Mouse (Mus musculus): Measurements from ENCODE around the gene Dnaic2.

Gene Dnaic2

DNA sequence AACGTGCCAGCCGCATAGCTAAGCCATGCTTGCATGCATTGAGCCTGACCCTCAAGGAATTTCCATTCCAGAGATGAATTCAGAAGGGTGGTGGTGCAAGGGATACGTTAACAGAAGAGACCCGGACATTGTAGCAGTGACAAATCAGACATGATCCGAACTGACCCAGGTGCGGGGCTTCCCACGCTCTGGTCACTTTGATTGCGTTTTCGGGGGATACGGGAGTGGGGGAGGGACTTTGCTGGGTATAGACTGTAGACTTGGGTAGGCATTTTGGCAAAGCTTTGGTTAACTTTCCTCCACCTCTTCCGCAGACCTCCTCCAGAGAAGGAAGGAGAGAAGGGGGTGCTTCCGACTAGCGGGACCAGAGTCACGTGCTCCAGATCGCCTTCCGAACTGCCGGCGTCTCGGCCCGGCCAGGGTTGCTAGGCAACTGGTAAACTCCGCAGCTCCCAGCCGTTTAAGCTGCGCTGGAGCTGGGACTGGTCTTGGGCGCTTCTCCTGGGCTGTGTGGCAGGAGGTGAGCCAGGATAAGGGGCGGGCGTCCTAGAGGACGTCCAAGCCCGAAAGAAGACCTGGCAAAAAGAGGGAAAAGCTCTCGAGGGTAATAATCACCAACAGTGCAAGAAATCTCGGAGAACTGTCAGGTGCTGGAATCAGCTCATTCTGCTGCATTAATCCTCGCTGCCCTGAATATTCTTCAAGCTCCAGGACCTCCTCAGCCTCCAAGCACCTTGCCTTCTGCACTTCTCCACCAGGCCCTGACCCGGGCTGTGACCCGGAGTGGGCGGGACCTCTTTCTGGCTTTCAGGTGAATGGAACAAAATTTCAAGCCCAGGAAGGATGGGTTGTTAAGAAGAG is at the start of gene Dnaic2:
Dnaic2 (plus strand) TSS at position 444 of the 861 bp plus-strand sequence.
- DNase-seq (ENCODE audit: low spot score): no peak

- DNase-seq (ENCODE audit: low spot score): no peak
Observed at GRCm38 (mm10) chr11:114679582-114679981, 47.6 kb upstream of the Dnaic2 start.

DNA sequence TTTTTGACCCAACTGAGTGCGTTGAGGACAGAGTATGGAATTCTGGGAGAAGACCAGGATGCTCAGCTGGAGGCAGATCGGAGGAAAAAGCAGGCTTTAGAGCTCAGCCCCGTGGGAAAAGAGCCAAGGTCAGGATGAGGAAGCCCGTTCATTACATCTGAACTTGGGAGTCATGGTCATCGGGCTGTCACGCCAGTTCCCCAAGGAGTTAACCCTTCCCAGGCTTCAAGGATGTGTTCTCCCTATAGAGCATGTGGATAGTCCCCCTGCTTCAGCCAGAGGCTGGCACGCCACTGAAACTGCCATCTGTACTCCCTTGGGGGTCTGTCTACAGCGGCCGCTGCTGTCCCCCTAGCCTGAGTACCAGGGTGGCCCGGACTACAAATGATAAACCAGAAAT is 46.9 kb upstream of the Dnaic2 start:
- no peak for DNase-seq (ENCODE audit: low spot score)

DNA sequence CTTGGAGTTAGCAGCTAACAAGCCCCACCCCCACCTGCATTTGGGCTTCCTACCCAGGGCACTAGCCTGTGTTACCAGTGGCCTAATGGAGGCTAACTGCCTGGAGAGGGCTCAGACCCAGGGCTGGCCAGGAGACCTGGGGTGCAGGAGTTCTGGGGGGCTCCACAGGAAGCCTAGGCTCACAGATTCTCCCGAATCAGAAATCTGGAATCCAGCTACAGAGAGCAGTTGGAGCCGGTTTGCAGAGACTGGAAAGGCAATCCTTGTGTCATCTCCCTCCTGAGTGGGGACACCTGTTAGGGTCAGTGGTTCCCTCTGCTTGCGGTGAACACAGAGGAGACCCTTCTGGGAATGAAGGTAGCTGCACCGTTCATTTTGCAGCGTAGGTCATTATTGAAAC is 46.2 kb upstream of the Dnaic2 start:
- no peak for DNase-seq (ENCODE audit: low spot score)

DNA sequence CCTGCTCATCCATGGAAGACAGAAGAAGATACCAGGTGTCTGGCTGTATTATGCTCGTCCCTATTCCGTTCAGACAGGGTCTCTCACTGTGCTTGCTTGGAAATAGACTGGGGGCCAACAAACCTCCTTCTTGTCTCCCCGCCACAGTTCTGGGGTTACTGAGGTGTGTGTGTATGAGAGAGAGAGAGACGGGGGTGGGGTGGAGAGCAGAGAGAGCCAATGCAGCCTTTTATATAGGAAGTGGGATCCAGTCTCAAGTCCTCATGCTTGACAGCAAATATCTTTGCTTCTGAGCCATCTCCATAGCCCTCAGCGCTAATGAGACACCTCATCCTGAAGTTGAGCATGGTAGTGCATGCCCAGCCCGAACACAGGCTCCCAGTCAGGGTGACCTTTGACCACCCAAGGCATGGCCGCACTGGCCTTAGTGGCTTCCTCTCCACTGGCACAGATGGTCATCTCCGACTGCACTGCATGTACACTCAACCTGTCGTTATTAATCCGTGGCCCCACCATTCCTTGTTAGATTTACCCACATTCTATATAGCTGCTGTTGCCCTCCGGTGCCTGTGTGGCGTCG is 44.8 kb upstream of the Dnaic2 start:
- no peak for DNase-seq (ENCODE audit: low spot score)

- DNase-seq (ENCODE audit: low spot score): no peak
Observed at GRCm38 (mm10) chr11:114683029-114683721, 44.0 kb upstream of the Dnaic2 start.

GRCm38 (mm10) chr11:114683722-114684621 is 43.2 kb upstream of the Dnaic2 start:
- DNase-seq (ENCODE audit: low spot score): no peak

DNA sequence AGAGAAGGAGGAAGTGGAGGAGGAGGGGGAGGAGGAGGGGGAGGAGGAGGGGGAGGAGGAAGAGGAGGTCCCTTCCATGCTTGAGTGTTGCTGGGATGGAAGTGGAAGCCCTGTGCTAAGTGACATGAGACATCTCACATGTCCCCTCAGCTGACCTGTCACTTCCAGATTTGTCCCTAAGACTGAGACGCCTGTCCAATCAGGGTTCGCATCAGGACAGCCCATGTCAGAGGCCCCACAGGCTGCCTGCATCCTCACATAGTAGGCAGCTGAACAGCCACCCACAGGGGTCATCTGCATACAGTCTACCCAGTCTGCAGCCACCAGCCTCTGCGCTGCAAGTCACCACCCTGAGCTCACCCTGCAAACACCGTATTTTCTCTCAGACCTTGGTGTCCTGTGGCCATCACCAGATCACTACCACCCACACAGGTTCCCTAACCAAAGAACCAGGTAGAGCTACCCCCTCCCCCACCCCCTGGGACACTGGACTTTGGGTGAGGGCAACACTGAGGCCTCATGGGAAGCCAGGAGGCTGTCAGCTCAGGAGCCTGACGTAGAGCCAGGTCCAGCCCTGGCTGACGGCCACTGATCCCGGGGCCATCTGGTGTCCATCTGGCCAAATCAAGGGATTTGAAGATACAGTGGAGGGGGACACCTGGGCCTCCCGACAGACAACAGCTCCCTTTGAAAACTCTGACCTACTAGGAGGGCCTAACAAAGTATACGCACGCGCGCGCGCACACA is 42.4 kb upstream of the Dnaic2 start:
- DNase-seq (ENCODE audit: low spot score): no peak

DNA sequence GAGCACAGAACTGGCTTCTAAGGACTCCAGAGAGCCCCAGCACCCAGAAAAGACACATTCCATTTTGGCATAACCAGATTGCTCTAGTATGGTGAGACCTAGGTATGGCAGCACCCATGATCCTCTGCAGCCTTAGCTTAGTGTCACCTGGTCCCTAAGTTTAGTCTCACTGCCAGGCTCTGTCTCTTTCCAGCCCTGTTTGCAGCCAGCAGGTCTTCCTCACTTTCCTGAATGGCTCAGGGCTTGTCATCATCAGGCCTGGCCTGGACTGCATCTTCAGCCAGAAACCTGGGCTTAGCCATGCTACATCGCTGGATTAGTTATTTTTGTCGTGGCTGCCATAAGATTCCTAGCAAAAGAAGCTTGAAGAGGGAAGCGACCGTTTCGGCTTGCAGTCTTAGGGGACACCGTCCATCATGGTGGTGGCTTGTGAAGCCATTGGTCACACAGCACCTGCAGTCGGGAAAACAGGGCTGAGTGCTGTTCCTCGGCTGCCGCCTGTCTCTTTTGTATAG is 41.6 kb upstream of the Dnaic2 start:
- no peak for DNase-seq (ENCODE audit: low spot score)

DNA sequence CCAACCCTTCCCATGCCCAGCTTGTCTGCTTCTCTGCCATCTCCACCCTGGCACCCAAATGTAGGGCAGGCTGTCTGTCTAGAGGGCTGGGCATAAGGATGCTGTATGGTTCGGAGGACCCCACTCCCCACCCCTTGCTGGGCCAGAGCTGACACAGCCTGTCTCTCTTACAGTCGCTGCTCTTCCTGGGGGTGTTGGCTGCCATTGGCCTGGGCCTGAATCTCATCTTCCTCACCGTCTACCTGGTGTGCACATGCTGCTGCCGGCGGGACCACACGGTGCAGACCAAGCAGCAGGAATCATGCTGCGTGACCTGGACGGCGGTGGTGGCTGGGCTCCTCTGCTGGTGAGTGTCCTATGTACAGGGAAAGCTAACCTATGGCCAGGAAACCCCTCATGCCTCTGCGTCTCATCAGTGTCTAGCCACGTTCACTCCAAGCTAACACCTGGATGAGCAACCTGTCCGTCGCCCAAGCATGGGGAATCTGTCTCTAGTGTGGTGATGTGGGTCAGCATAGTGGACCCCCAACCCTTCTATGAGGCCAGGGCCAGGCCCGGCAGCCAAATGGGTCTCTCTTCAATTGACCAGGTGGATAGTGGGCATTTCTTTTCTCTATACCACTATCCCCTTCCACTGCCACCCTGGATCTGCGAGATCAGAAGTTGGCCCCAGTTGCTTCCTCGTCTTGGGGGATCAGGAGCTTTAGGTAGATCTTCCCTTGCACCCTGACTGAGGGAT is 40.8 kb upstream of the Dnaic2 start:
- DNase-seq (ENCODE audit: low spot score): no peak

- no peak for DNase-seq (ENCODE audit: low spot score)
Observed at GRCm38 (mm10) chr11:114687574-114688188, 39.5 kb upstream of the Dnaic2 start.

DNA sequence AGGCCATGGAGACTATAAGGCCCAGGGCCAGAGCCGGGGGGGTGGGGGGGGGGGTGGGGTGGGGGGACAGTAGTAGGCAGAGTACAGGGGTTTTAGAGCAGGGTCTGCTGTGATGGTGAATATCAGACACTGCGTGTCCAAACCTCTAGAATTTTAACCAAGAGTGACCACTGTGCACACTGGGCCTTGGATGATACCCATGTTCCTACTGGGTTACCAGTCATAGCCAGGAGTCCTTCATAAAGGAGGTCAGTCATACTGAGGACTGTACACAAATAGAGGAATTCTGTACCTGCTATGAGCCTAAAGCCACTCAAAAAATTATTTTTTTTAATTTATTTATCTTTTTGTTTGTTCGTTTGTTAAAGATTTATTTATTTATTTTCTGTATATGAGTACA is 38.5 kb upstream of the Dnaic2 start:
- DNase-seq (ENCODE audit: low spot score): no peak

DNA sequence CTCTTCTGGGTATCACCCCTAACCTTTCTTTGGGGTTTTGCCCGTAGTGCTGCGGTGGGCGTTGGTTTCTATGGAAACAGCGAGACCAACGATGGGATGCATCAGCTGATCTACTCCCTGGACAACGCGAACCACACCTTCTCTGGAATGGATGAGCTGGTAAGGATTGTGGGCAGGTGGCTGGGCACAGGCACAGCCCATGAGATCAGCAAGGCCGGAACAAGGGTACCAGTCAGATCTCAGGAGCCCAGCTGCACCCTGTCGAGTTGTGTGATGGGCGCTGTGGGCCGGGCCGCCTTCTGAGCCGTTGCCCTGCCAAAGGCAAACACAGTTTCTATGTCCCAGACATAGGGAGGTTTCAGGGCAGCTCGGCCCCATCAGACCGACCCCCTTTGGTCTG is 37.0 kb upstream of the Dnaic2 start:
- no peak for DNase-seq (ENCODE audit: low spot score)

DNA sequence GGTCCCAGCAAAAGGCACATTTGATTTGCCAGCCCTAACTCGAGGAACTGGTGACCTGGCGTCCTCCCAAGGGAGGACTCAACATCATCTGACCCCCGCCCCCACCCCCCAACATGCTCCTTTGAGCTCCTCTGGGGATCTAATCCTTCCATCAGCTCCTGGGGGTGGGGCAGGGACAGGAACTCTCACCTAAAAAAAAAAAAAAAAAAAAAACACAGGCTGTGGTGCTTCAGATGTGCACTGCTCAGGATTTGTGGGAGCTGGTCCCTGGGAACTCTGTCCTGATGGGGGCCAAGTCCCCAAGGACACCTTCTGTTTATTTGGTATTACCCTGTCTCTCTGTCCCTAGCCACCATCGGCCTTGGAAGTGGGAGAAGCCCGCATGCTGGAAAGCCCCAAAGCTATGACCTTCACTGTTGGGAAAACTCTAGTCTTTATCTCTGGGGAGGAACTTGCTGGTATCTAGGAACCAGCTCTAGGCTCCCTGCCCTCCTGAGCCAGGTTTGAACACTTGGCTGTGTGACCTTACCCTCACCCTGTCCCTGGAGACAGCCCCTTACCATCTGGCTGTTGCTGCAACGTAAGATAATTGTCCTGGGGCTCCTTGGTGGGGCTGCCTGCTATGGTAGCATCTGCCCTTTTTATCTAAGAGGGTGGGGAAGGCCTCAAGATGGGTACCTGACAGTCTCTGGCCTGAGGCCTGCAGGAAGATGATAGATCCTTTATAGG is 35.6 kb upstream of the Dnaic2 start:
- no peak for DNase-seq (ENCODE audit: low spot score)

GRCm38 (mm10) chr11:114692601-114693000 is 34.6 kb upstream of the Dnaic2 start:
- DNase-seq (ENCODE audit: low spot score): no peak

DNA sequence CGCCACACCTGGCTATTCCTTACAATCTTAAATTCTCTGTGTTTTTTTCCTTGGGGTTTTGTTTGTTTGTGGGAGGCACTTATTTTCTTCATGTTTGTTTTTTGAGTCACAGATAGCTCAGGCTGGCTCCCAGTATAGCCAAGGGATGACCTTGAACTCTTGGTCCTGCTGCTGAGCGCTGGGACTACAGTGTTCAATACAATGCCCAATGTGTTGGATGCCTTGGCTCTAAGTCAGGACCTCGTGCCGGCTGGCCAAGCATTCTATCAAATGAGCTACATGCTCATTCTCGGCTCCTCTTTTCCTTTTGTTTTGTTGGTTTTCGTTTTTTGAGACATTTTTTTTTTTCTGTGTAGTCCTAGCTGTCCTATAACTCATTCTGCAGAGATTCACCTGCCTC is 33.8 kb upstream of the Dnaic2 start:
- no peak for DNase-seq (ENCODE audit: low spot score)

DNA sequence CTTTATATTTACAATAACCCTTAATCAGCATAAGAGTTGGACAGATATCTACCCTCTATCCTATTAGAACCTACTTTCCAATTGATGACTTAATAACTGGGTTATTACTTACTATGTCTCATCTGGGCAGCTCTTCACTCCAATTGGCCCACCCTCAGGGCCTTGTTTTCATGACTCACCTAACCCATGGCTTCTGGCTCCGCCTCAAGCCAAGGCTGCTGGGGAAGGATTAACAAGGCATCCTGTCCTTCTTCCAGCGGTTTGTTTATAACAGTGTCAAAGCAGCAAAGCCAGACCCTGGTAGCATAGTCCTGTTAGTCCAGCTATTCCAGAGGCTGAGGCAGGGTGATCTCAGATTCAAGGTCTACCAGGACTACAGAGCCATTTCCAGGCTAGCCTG is 32.8 kb upstream of the Dnaic2 start:
- no peak for DNase-seq (ENCODE audit: low spot score)

GRCm38 (mm10) chr11:114698496-114698895 is 28.7 kb upstream of the Dnaic2 start:
- DNase-seq (ENCODE audit: low spot score): no peak

DNA sequence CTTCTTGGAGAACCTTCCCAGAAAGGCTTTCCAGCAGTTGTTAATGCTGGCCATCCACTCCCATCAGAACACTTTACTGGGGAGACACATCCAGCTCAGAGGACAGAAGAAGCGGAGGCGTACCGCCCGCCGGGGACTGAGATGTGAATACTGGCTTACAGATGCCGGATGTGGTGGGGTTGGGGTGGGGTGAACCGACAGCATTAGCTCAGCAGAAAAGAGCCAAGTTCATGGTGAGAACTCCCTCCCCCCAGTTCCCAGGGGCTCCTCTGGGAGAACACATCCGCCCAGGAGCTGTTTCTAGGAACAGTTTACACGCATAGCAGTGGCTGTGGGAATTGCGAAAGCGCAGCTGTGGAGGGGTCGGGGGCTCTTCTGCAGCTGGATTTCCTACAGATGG is 27.7 kb upstream of the Dnaic2 start:
- no peak for DNase-seq (ENCODE audit: low spot score)
